Mouse (Mus musculus): Measurements from ENCODE around the gene C1s1.
A peak's percentile ranks its signal among the peaks of the same experiment; 100 is the strongest.
"Not testable (repeated sequence)": the region's sequence is repeated elsewhere in the genome, so short reads cannot be mapped to it uniquely, and the experiment has no call there.

Gene C1s1

DNA sequence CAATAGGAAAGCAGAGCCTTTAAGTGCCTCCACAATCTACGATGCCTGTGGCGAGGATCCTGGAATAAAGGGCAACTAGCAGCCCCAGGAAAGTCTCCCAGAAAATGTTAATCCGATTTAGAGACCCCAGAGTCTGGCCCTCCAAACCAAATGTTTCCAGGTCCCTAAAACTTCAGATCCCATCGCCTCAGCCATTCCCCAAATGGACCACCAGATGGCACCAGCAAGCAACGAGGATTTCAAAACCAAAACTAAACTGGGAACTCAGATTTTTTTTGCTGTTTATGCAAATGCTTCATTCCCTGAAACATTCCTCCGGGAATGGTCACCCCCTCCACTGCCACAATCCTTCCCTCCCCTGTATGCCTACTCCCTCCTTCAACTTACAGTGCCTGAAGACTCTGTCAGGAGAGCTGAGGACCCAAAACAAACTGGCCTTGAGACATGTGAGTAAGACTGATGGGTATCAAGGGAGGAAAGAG lies 29.8 kb downstream of the C1s1 start, which contains the start of gene C1ra:
Gene C1ra (plus strand): TSS at position 51 of the 482 bp plus-strand sequence.
- DNase-seq (ENCODE audit: low read depth, low spot score), result peak; percentile 11

DNA sequence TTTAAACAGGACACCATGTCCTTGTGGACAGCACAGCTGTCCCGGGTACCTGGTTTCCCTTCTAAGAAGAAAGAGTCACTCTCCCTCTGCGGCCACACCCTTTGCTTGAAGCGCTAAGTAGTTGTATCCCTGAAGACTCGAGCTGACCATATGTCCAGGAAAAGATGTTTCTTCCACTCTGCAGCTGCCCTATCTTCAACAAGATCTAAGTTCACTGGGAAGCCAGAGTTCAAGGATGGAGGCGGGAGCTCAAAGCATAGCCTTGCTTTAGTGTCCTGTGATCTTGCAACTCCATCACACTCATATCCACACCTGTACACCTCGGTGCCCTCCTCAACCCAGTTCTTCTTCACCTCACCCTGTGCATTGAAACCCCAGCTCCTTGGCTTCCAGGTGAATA lies 30.2 kb downstream of the C1s1 start:
- DNase-seq (ENCODE audit: low read depth, low spot score), result no peak

DNA sequence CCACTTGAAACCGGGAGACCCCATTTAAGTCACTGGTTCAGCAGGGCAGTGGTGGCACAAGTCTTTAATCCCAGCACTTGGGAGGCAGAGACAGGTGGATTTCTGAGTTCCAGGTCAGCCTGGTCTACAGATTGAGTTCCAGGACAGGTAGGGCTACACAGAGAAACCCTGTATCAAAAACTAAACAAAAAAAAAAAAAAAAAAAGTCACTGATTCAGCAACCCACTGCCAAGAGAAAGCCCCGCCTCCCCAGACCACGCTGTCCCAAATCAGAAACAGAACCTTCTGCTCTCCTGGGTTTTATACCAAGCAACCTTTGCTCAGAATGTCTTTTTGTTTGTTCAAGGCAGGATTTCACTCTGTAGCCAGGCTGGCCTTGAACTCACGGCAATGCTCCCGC lies 33.0 kb downstream of the C1s1 start:
- not testable (repeated sequence) for DNase-seq (ENCODE audit: low read depth, low spot score)

DNA sequence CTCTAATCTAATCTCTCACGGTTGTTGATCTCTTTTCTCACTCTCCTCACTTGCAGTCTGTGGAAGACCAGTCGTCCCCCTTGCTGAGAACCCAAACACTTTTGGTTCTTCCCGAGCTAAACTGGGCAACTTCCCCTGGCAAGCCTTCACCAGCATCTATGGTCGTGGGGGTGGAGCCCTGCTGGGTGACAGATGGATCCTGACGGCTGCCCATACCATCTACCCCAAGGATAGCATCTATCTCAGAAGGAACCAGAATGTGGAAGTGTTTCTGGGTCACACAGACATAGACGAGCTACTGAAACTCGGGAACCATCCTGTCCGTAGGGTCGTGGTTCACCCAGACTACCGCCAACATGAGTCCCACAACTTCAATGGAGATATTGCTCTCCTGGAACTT lies 33.9 kb downstream of the C1s1 start:
- DNase-seq (ENCODE audit: low read depth, low spot score), result no peak

DNA sequence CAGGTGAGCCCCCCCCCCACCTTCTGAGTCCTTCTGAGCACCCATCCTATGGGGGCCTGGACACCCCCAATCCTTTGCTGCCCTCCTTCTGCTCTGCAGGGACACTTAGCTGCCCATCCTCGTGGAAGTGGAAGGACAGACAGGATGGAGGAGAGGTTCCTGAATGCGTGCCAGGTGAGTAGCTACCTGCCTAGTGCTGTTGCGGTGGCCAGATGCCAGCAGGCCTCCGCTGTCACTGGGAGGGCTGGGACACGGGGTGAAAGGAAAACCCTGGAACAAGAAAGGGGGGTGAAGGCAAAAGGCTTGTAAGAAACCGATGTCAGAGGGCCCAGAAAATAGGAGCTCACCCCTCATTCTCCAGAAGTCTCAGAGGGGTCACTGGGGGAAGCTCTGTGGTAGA lies 35.2 kb downstream of the C1s1 start:
- no peak for DNase-seq (ENCODE audit: low read depth, low spot score)

DNA sequence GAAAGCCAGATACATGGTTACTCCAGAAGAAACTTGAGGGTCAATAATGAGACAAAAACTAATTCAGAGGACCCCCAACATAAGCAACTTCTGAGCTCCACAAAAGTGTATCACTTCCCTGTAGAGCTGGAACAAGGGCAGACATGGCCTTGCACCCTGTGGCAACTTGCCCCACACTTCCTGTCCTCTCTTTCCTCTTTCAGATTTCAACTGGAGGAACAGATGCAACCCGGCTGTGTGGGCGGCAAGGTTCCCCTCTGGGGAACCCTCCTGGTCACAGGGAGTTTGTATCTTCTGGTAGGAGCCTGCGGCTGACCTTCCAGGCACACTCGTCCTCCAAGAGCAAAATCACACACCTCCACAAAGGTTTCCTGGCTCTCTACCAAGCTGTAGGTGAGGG lies 37.1 kb downstream of the C1s1 start:
- DNase-seq (ENCODE audit: low read depth, low spot score), result no peak

DNA sequence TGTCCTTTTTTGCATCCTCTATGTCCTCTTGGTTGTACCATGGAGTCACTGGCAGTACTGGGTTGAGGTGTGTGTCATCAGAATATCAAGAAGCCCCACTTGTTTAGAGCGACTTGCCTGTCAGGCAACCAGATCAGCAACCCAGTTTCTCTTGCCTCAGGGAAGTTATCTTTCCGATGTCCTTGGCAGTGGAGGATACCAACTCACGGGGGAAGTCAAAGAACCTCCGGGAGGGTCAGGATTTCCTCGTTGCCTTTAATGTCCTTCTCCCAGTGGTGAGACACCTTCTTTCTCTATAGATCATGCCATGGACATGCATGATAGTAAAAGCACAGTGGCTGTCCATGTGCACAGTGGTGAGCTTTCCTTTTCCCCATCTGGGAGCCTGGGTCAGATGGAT lies 40.1 kb downstream of the C1s1 start:
- no peak for DNase-seq (ENCODE audit: low read depth, low spot score)

DNA sequence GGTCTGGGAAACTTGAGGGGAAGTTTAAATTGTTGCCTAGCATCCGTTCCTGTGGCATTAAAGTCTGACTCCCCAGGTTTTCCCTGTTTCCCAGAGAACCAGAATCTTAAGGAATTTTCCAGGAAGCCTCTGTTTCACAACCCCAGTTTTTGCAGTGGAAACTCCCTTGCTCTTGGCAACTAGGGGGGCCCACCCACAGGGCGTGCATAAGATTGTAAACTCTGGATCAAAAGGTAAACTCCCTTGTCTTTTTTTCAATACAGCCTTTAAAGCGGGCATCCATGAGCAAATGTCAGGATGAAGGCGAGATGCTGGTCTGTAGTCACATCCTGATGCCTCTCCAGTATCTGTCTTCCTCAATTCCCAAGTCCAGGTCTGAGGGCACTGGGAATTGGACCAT lies 40.7 kb downstream of the C1s1 start:
- DNase-seq (ENCODE audit: low read depth, low spot score), result no peak

DNA sequence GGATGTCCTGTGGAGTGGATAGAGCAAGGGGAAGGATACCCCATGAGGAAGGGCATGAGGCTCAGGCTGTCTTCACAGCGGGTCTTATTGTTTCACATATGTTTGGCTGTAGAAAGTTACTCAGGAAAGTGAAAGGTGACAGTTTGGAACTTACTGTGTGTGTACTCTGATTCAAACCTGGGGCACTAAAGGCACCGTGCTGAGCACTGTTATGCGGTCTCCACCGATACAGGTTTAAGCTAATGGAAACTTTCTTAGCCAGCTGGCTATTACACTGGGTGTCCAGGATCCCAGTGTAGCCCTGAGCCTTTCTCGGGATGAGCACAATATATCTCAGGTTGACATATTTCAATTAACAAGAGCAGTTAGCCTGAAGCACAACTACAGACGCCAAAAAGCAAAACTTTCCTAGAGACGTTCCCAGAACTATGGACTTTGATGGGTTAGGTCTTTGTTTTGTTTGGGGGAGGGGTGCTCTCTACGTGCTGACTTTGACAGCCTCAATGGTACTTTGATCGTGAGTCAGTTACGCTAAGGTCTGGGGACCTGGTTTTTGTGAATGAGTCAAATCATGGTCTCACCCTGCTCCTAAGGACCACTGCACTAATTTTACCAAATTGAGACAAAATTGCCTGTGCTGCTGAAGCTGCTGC lies 42.1 kb downstream of the C1s1 start:
- no peak for DNase-seq (ENCODE audit: low read depth, low spot score)

DNA sequence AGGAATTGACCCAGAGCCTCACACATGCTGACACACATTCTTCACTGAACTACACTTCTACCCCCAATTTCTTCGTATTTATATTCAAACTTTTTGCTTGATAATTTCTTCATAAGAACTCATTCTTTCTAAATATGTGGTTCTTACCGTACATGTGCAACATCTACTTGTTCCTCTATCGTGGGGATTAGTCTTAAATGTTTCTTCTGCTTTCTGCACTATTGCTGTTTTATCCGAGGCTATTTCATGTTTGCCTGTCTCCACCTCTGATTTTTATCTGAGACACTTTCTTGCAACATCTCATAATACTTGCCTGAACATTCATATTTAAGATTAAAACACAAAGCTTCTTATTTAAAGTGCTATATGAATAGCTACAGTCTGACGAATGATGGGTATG lies 46.1 kb downstream of the C1s1 start:
- DNase-seq (ENCODE audit: low read depth, low spot score), result no peak

DNA sequence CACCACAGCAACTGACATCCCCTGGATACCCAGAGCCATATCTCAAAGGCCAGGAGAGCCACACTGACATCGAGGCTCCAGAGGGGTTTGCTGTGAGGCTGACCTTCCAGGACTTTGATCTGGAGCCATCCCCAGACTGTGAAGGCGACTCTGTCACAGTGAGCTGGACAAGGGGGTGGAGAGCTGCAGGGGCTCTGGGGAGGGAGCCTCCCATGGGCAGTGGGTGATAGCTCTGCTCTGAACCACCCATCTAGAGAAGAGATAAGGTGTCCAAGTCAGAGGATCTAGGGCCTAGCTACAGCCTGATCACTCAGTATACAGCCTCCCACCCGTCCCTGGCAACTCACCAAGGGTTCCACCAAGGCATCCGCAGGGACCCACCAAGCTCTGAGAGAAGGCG lies 48.3 kb downstream of the C1s1 start:
- no peak for DNase-seq (ENCODE audit: low read depth, low spot score)

DNA sequence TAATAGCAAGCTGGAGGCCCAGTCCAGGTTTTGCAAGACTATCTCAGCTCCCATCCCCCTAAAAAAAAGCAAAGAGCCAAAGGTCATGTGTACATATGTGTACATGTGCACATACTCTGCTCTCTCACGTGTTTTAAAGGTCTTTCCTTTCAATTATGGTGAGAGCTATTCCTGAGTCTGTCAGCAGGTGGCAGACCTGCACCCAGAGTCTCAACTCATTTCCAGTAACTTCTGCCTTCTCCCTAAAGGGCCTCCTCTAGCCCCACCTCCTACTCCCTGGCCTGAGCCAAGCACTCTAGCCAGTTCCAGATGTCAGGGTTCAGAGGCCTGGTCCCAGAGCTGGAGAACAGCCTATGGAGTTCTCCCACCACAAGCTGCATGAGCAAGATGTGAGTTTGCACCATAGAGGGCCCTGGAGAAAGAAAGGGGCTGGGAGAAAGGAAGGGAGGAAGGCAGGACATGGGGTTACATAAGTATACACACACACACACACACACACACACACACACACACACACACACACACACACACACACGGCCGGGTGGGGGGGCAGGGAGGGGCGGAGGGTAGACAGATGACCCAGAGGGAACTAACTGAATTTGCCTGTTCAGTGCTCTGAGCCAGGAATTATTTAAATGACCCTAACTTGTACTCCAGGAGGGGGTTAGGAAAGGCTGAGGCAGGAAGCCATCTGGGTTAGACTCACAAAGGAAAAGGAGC lies 49.2 kb downstream of the C1s1 start, which contains the start of gene C1rl:
Gene C1rl (plus strand): TSS at position 272 of the 720 bp plus-strand sequence.
- peak; percentile 37 for DNase-seq (ENCODE audit: low read depth, low spot score)

DNA sequence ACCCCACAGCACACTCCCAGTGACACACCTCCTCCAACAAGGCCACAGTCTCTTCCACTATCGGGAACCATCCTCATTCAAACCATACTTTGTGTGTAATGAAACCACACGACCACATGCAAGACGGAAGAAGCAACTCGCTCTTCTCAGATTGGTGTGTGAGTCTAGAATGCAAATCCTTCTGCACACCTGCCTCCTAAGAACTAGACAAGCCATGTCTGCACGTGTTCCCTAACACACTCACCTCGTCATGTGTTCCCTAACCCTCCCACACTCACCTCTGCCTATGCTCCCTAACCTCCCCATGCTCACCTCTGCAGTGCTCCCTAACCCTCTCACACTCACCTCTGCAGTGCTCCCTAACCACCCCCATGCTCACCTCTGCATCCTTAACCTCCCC lies 50.7 kb downstream of the C1s1 start:
- DNase-seq (ENCODE audit: low read depth, low spot score), result no peak

DNA sequence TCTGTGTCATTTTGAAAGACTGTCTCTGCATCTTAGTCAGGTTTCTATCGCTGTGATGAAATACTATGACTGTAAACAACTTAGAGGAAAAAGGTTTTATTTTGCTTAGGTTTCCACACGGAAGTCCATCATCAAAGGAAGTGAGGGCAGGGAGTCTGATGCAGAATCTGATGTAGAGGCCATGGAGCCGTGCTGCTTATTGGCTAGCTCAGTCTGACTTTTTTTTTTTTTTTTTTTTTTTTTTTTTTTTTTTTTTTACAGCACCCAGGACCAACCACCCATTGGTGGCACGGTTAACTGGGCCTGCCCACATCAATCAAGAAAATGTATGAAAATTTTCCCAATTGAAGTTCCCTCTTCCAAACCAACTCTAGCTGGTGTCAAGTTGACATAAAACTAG lies 53.2 kb downstream of the C1s1 start:
- DNase-seq (ENCODE audit: low read depth, low spot score), result no peak

DNA sequence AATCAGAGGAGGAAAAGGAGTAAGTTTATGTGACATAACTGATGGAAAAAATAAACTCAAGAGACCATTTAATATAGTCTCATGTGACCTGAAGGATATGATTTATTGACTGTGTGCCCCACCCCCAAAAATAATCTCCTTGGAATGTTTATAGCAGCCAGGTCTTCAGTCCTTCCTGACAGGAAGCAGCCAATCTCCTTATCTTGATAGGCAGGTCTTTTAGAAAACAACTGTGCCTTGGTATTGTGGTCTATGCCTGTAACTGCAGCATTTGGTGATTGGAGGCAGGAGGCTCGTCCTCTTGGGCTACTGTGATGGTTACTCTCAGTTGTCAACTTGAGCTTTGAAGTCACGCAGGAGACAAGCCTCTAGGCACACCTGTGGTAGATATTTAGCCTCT lies 54.6 kb downstream of the C1s1 start:
- DNase-seq (ENCODE audit: low read depth, low spot score), result no peak

DNA sequence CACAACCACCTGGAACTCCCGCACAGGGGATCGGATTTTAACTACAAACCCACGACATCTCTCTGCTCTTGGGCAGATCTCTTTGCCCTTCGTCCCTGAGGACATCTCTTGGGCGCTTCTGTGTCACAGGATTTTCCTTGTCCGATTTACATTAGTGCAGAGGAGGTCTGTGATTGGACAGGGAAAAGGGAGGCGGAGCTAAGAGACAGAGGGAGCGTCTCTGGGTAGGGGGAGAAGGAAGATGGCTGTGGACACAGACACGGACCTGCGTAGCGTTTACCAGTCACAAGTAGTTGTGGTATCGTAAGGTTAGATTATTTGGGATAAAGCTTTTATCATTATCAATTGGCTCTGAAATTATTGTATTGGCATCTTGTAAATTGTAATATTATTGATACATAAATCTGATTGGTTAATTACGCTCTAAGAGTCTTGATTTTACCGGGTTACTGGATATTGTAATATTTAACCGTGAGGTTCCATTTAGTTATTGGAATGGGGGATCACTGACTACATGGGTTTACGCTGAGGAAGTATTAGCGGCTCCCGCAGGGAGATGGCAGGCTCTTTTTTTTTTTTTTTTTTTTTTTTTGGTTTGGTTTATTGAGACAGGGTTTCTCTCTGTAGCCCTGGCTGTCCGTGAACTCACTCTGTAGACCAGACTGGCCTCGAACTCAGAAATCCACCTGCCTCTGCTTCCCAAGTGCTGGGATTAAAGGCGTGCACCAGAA lies 56.6 kb downstream of the C1s1 start:
- no peak for DNase-seq (ENCODE audit: low read depth, low spot score)

DNA sequence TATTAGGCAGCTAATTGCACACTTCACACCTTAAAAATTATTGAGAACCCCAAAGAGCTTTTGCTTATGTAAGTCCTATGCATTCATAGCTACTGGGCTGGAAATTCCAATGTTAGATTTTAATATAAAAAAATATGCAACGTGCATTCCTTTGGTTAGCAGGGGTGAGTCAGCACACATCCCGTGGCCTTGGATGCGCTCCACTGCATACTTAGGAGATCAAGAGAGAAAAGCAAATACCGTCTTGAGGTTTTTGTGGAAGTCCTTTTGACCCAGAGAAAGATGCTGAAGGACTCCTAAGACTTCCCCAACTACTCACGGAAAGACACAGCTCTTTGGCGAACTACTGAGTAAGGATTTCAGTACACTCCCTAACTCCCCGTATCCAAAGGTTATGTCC lies 57.3 kb downstream of the C1s1 start:
- no peak for DNase-seq (ENCODE audit: low read depth, low spot score)

DNA sequence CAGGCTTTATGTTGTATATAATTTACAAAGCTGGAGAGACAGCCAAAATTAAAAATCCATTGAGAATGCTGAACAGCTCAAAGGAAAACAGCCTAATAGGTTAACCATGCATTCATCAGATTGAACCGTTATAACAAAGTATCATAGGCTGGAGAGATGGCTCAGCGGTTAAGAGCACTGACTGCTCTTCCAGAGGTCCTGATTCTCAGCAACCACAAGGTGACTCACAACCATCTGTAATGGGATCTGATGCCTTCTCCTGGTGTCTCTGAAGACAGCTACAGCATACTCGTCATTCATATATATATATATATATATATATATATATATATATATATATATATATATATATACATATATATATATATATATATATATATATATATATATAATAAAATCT lies 58.3 kb downstream of the C1s1 start:
- DNase-seq (ENCODE audit: low read depth, low spot score), result not testable (repeated sequence)

DNA sequence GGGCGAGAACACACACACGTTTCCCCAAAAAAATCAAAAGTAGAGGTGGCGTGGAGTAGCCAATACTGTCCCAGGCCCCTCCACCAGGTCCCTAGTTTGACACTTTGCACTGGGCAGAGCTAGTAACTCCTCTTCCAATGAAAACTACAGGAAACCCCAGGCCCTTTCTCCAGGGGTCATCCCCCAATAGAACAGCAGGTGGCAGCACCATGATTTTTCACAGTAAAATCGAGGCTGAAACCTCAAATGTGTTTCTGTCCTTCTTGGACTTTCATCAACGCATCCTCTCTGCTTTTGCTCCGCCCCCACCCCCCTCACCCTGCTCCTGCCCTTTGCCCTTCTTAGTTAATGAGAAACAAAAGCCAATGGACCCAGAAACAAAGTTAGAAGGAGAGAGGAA lies 60.6 kb downstream of the C1s1 start:
- peak; percentile 31 for DNase-seq (ENCODE audit: low read depth, low spot score)

Measured in retina, postnatal 7 days (tissue).